Mouse (Mus musculus) CD4-positive naive resting alpha-beta T cell, adult 76 days (primary cell): ENCODE measurements around the gene Il13ra1. TPM values are rescaled to one million over a fixed set of nuclear protein-coding genes. Genes with fewer than 3 reads are reported as not detected.

Experiments used
- total RNA-seq: library from RNA; stranded (reverse); gene quantifications from one replicate; pipeline ENCODE4 v1.2.4, GENCODE M21; 2023

The Il13ra1 gene
- 0.44 TPM for total RNA-seq

DNA sequence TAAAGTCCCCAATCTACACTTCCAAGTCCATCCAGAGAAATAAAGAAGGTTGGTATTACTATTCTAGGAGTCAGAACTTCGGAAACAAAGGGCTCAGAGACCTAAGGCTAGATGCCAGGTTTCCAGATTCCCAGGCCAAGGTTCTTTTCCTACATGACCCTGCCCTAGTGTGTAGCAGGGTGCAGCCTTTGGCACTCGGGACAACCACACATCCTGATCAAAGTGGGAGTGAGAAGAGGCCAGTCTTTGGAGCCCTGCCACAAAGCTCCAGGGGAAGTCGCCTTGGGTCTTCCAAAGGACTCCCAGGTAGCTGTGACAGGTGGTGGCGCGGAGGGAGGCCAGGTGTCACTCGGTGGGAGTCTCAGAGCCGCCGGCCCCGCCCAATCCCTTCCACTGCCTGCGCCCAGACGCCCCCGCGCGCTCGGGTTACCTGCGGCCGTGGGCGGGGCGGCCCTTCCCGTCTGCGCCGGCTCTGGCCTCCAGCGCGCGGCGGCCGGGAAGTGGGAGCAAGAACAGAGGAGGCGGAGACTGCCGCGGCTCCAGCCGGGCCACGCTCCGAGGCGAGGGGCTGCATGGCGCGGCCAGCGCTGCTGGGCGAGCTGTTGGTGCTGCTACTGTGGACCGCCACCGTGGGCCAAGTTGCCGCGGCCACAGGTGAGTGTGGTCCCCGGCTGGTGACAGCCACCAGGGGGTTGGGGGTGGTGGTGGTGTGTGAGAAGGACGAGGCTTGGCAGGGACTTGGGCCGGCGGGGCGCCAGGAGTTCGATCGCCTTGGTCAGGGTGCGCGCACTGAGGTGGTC is at the start of gene Il13ra1:
Gene Il13ra1, plus strand, starts transcription at position 489 of the 800 bp plus-strand sequence.

DNA sequence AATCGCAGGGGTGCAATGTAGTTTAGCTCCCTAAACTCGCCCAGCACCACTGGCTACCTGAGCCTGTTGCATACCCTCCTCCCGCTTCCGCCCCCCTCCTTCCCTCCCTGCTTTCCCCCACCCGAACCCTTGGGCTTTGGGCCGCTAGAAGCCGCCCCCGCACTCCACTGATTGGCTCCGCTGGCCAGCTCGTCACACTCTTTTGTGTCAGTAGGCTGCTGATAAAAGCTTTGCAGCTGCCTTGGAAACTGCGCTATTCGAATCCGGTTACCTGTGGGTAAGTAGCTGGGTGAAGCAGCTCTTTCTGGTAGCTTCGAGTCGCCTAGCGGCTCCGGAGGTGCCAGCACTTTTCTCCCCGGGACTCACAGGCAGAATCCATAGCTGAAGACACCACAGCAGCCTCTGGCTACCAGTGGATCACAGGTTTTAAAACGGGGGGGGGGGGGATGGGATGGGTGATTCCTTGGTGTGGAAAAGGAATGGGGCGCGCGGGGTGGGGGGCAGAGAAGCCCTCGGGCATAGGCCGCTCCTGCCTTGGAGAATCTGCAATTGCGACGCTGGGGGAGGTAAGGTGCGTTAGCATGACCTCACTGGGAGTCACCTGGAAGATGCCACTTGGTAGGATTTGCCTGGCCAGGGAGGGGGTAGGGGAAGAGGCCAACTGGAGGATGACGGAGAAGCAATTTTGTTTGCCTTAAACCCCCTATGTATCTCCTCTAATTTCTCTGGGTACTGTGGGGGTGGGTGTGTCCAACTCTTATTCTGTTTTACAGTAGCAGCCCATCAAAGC is 84.0 kb downstream of the Il13ra1 start, which contains the start of gene Zcchc12:
Gene Zcchc12, plus strand, starts transcription at position 169 of the 790 bp plus-strand sequence.

Other genes starting within 250 kb of the Il13ra1 start
- gene Dock11, start 223.3 kb upstream of the Il13ra1 start, total RNA-seq, result 135 TPM
- gene Zcchc12, start 83.8 kb downstream of the Il13ra1 start, total RNA-seq, result 1.9 TPM
- gene Lonrf3, start 216.2 kb downstream of the Il13ra1 start, total RNA-seq, result 2.1 TPM